Mouse (Mus musculus): Measurements from ENCODE around the gene Ddb2. TPM values are rescaled to one million over a fixed set of nuclear protein-coding genes. Genes with fewer than 3 reads are reported as not detected.
"Not testable (repeated sequence)": the region's sequence is repeated elsewhere in the genome, so short reads cannot be mapped to it uniquely, and the experiment has no call there.

The Ddb2 gene
- total RNA-seq, 2 experiments from 2014 or later, result 2.6 to 2.8 TPM

DNA sequence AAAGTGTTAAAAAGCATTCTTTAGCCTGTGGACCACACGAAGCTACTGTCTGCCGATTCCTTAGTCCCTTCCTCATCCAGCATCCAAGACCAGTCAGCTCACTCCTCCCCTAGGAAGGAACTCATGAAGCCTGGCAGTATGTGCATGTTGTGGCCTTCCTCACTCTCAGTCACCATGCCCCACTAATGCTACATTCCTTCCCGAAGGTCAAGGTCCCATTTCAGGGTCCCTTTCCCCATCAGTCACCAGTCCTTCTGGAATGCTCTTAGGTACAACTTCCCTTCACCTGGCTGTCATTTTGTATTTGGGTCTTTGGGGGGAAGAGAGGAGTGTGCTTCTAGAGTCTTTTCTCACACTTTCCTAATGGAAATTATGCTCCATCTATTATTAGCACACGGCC is 15.2 kb upstream of the Ddb2 start:
- intact Hi-C loops (cut with DNase I), result no loop called here
- no peak overlapping the region for H3K4me3 ChIP-seq
- no peak for TF ChIP-seq CTCF (IDR thresholded peaks at IDR 0.05)
- DNase-seq, result no peak
- H3K27ac ChIP-seq, result peak overlapping the region; percentile 97

GRCm38 (mm10) chr2:91248366-91248765 is 11.6 kb upstream of the Ddb2 start:
- intact Hi-C loops (cut with DNase I), result no loop called here
- no peak for TF ChIP-seq CTCF (IDR thresholded peaks at IDR 0.05)
- peak overlapping the region; percentile 51 for H3K27ac ChIP-seq
- H3K4me3 ChIP-seq, result no peak overlapping the region
- DNase-seq, result peak; percentile 22

- DNase-seq, result no peak
- Histone ChIP-seq H3K27ac (no peak overlapping the region; the same call in 1 of the 2 replicates), H3K4me3 (no peak overlapping the region)
- intact Hi-C loops (cut with DNase I), result no loop called here
- no peak for TF ChIP-seq CTCF (IDR thresholded peaks at IDR 0.05)
These were observed 7.9 kb upstream of the Ddb2 start for GRCm38 (mm10) chr2:91244557-91245228.

- Histone ChIP-seq H3K4me3 (no peak overlapping the region), H3K27ac (peak overlapping the region; percentile 90)
- peak; percentile 24 for DNase-seq
- intact Hi-C loops (cut with DNase I), result loop anchor here (2.0 kb wide), 1 partner anchor 13 kb away; no protein-coding TSS in a partner anchor
- TF ChIP-seq CTCF (IDR thresholded peaks at IDR 0.05), result no peak
These were observed 6.6 kb upstream of the Ddb2 start for GRCm38 (mm10) chr2:91243416-91243815.

- Histone ChIP-seq H3K4me3 (no peak overlapping the region), H3K27ac (peak overlapping the region; percentile 90)
- intact Hi-C loops (cut with DNase I), result loop anchor here (2.0 kb wide), 1 partner anchor 14 kb away; no protein-coding TSS in a partner anchor
- TF ChIP-seq CTCF (IDR thresholded peaks at IDR 0.05), result no peak
- DNase-seq, result no peak
These were observed 5.8 kb upstream of the Ddb2 start for GRCm38 (mm10) chr2:91242547-91242946.

- intact Hi-C loops (cut with DNase I), result loop anchor here (2.0 to 5.0 kb wide), 2 partner anchors 35 to 120 kb away; partner anchors contain the start of genes Acp2, Mybpc3 and Nr1h3
These were observed 814 bp upstream of the Ddb2 start for GRCm38 (mm10) chr2:91237511-91238080.

GRCm38 (mm10) chr2:91229735-91230134 is 7.0 kb downstream of the Ddb2 start:
- H3K27ac ChIP-seq, result no peak overlapping the region
- intact Hi-C loops (cut with DNase I), result no loop called here
- DNase-seq, result no peak
- H3K4me3 ChIP-seq, result no peak overlapping the region
- TF ChIP-seq CTCF (IDR thresholded peaks at IDR 0.05), result no peak

More at GRCm38 (mm10) chr2:91237511-91238080, 814 bp upstream of the Ddb2 start:
- H3K27ac ChIP-seq, result peak overlapping the region; percentile 95
- H3K4me3 ChIP-seq, result peak overlapping the region; percentile 91
- peak; percentile 62 for TF ChIP-seq CTCF (IDR thresholded peaks at IDR 0.05)
- not testable (repeated sequence) for DNase-seq

- Histone ChIP-seq H3K4me3 (no peak overlapping the region), H3K27ac (no peak overlapping the region)
- intact Hi-C loops (cut with DNase I), result no loop called here
- DNase-seq, result no peak
- peak; percentile 42 for TF ChIP-seq CTCF (IDR thresholded peaks at IDR 0.05)
These were observed 13.2 kb downstream of the Ddb2 start for GRCm38 (mm10) chr2:91223614-91224013.

DNA sequence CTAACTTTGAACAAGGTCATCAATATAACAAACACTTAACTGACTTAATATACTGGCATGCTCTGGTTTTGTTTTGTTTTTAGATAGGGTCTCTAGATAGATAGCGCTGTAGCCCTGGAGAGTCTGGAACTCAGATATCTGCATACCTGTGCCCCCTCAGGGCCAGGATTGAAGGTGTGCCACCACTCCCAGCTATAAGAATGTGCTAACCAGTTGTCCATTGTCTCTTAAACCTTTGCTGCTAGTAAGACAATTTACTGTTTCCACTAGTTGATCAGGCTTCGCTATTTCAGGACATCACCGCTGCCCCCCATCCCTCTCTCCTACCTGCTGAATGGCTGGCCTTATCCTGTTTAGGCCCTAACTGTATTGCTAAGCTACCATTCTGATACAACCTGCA is 16.3 kb downstream of the Ddb2 start:
- TF ChIP-seq CTCF (IDR thresholded peaks at IDR 0.05), result no peak
- peak overlapping the region; percentile 20; the same call in 1 of the 2 replicates for H3K27ac ChIP-seq
- no peak overlapping the region for H3K4me3 ChIP-seq
- DNase-seq, result no peak
- intact Hi-C loops (cut with DNase I), result no loop called here

DNA sequence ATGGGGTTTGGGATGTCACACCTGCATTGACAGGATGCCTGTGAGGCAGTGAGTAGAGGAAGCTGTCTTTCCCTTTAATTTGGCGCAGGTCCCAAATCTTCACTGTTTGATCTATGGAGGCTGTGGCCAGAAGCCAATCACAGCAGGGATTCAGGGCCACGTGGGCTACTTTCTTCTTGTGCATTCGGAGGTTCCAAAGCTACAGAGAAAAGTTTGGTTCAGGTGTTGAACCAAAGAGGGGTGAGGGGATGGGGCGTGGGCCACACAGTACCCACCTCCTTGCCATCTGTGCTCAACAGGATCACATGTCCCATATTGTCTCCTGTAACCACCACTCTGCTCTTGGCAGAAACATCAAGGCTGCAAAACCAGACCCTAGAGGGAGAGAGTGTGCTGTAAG is 19.8 kb downstream of the Ddb2 start:
- TF ChIP-seq CTCF (IDR thresholded peaks at IDR 0.05), result no peak
- Histone ChIP-seq H3K4me3 (no peak overlapping the region), H3K27ac (no peak overlapping the region)
- DNase-seq, result no peak
- intact Hi-C loops (cut with DNase I), result no loop called here

- no peak for DNase-seq
- TF ChIP-seq CTCF (IDR thresholded peaks at IDR 0.05), result peak; percentile 27
- no peak overlapping the region for H3K27ac ChIP-seq
- H3K4me3 ChIP-seq, result no peak overlapping the region
- intact Hi-C loops (cut with DNase I), result no loop called here
These were observed 23.5 kb downstream of the Ddb2 start for GRCm38 (mm10) chr2:91213311-91213710.

- no peak for TF ChIP-seq CTCF (IDR thresholded peaks at IDR 0.05)
- H3K27ac ChIP-seq, result peak overlapping the region; percentile 35; the same call in 1 of the 2 replicates
- intact Hi-C loops (cut with DNase I), result no loop called here
- no peak overlapping the region for H3K4me3 ChIP-seq
- no peak for DNase-seq
These were observed 30.5 kb downstream of the Ddb2 start for GRCm38 (mm10) chr2:91206254-91206775.

DNA sequence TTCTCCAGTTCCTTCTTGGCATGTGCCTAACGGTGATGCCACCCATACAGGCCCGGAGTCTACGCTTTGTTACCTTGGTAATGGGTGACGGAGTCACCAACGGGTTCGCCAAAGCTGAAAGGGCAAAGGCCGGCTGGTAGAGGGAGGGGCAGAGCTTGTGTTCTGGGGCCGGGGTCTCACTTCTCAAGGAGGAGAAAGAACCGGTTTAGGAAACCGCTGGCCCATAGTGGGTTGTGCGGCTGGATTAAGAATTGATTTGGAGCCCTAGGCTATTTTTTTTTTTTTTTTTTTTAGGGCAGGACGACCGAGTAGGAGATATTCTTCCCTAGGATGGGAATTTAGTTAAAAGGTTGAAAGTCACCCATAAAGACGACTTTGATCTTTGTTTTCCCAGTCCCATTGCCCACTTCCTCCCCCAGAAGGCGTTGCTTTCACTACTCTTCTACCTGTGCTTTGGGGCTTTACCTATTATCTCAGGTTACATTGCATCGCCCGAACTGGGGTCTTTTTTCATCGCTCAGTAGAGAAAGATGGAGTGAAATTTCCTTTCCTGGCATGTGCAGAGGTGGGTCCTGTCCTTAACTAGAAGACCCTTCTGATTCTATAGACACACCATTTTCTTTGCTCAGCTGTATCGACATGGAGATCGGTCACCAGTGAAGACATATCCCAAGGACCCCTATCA is 33.7 kb downstream of the Ddb2 start:
- DNase-seq, result no peak
- TF ChIP-seq CTCF (IDR thresholded peaks at IDR 0.05), result no peak
- Histone ChIP-seq H3K4me3 (peak overlapping the region; percentile 81), H3K27ac (peak overlapping the region; percentile 94)
- intact Hi-C loops (cut with DNase I), result loop anchor here (2.0 kb wide), 1 partner anchor 34 kb away; the partner anchor contains the start of gene Ddb2

All from gastrocnemius, adult 2 months (tissue).